Mouse (Mus musculus) midbrain, embryonic 11.5 days (tissue): ENCODE data around the gene Dnm3. TPM values are rescaled to one million over a fixed set of nuclear protein-coding genes. Genes with fewer than 3 reads are reported as not detected.

Experiments
- ATAC-seq: fragments of 200-750 bp; cut with Nextera tagmentation; 2 replicates; pipeline ENCODE4 v1.8.0; 2017; ENCODE audit warnings: moderate TSS enrichment, moderate library complexity; ENCODE audit not compliant: low FRiP score
- DNase-seq: peaks from one replicate; pipeline ENCODE4 v3.0.0; 2015; ENCODE audit warnings: low spot score; ENCODE audit errors: missing footprints
- H3K27ac ChIP-seq: fragments of 300-500 bp; sonication (generic); 2 replicates; pipeline ENCODE4 v1.5.1; 2014; ENCODE audit warnings: low read depth, low read length
- H3K27me3 ChIP-seq: fragments of 300-500 bp; sonication (generic); 2 replicates; pipeline ENCODE4 v1.6.1; 2014; ENCODE audit warnings: mild to moderate bottlenecking, low read length, moderate library complexity, mixed read lengths; ENCODE audit not compliant: control insufficient read depth, insufficient read depth
- H3K36me3 ChIP-seq: fragments of 300-500 bp; sonication (generic); 2 replicates; pipeline ENCODE4 v1.6.1; 2014; ENCODE audit warnings: mild to moderate bottlenecking, low read length, moderate library complexity, mixed read lengths; ENCODE audit not compliant: control insufficient read depth, insufficient read depth
- H3K4me1 ChIP-seq: fragments of 300-500 bp; sonication (generic); 2 replicates; pipeline ENCODE4 v1.6.1; 2014; ENCODE audit warnings: low read length; ENCODE audit not compliant: control insufficient read depth, insufficient read depth
- H3K4me2 ChIP-seq: fragments of 300-500 bp; sonication (generic); 2 replicates; pipeline ENCODE4 v1.6.1; 2014; ENCODE audit warnings: mild to moderate bottlenecking, moderate library complexity
- H3K4me3 ChIP-seq: fragments of 300-500 bp; sonication (generic); 2 replicates; pipeline ENCODE4 v1.5.1; 2014; ENCODE audit warnings: low read depth, low read length
- H3K9ac ChIP-seq: fragments of 300-500 bp; sonication (generic); 2 replicates; pipeline ENCODE4 v1.6.1; 2014; ENCODE audit warnings: low read length
- H3K9me3 ChIP-seq: fragments of 300-500 bp; sonication (generic); 2 replicates; pipeline ENCODE4 v1.6.1; 2016; ENCODE audit warnings: low read length; ENCODE audit not compliant: control insufficient read depth
- WGBS: fragments of 180-500 bp; shearing (Covaris S2); extraction: QIAGEN DNeasy Blood & Tissue Kit; methylation state at CpG from one replicate; pipeline ENCODE4 v1.1.7; 2014; 5-methylcytosine and 5-hydroxymethylcytosine counted together
- polyA plus RNA-seq: library from polyadenylated mRNA; unstranded; fragments of >200 nt; fragmentation: Nextera tagmentation; extraction: Ambion mirVana; gene quantifications from 2 replicates; pipeline ENCODE4 v1.2.1, GENCODE M21; 2014

Dnm3 gene
- polyA plus RNA-seq, 1 experiment from 2014 or later: 5.6 TPM

DNA sequence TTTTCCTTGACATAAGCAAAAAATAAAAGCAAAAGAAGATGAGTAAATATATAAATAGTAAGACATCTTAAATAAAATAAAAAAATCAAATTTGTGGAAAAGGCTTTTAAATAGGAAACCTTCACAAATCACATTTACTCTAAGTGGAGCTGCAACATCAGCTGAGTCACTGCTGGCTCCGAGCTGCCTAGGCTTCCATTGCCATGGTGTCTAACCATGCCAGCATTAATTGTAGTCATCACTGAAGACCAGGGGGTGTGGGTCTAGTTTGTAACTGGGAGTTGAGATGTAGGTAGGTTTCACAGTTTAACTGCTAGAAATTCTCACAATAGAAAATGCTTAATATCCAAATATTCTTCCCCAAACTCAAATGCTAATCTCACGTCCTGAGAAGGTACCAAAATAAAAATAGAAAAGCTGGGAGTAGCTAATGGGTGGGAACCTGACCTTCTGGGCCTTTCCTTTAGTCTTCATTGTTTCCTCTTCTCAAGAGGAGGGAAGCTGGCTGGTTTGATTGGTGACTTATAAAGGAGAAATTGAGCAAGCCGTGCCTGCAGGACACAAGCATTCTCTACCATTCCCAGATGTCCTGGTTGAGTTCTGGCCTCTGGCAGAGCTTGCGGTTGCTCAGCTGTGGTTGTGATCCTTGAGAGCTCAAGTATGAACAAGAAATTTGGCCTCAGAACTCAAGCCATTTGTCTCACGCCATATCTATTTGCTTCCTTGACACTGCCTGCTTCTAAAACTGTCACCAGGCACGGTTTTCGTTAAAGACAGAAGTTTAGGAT, 377.6 kb downstream of the Dnm3 start:
- Histone ChIP-seq H3K4me2 (no peak overlapping the region), H3K4me1 (no peaks in the 10 kb centered on the region), H3K27ac (no peak overlapping the region), H3K36me3 (no peaks in the 10 kb centered on the region), H3K4me3 (no peak overlapping the region), H3K27me3 (no peaks in the 10 kb centered on the region), H3K9ac (no peak overlapping the region), H3K9me3 (no peaks in the 10 kb centered on the region)
- DNase-seq (no peak), ATAC-seq (no peak)
- WGBS: 88% methylated on average over 7 of the region's 7 CpGs

DNA sequence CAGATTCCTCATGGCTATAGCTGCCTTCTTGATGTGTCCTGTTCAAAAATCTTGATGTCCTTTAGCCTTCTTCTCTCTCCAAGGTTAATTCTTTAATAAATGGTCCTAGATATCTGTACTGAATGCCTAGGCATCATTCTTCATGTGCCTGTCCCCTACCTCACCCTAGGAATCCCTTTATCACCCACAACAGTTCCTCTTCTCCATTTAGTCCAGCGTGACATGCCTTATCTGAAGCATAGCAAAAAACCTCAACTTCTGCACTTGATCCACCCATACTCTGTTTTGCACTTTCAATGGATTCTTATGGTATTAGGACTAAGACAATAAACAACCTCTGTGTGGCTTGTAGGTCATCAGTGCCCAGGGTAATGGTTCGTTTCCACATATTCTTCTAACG, 378.6 kb downstream of the Dnm3 start:
- 89% methylated on average over 3 of the region's 3 CpGs for WGBS

DNA sequence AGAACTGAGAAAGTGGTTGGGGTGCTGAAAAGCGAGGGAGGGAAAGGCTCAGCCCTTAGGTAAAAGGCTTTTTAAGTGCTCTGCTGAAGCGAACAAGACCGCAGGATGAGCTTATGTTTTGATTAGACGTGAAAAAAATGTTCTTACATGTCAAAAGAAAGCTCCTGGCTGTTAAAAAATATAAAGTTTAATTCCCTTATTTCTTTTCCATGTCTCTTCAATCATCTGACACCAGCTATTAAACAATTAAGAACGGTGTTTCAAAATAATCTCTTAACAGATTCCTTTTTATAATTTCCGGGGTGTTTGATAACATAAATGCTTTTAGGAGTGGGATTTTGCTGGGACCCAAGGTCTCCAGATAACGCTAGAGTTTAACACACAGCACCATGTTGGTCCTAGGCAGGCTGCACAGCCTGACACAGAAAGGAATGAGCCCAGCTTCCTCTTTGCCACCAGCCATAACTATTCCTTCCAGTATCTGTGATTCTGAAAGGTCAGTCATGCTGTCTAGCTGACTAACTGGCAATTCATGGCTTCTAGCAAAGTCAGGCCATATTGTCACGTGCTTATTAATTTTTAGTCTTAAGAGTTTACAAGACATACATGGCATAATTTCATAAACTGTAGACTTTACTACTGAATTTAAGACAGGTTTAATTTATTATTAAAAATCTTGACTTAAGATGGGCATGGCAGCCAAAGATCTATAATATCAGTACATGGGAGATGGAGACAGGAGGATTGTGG, 383.1 kb downstream of the Dnm3 start:
- Histone ChIP-seq H3K27me3 (no peaks in the 10 kb centered on the region), H3K27ac (no peak overlapping the region), H3K4me1 (no peaks in the 10 kb centered on the region), H3K4me2 (no peak overlapping the region), H3K36me3 (no peaks in the 10 kb centered on the region), H3K9me3 (no peaks in the 10 kb centered on the region), H3K9ac (no peak overlapping the region), H3K4me3 (no peak overlapping the region)
- no peak for ATAC-seq
- WGBS: 87% methylated on average over 8 of the region's 8 CpGs
- DNase-seq: no peak

More for the DNA sequence above, 378.6 kb downstream of the Dnm3 start:
- DNase-seq (no peak), ATAC-seq (no peak)
- Histone ChIP-seq H3K36me3 (no peaks in the 10 kb centered on the region), H3K4me1 (no peaks in the 10 kb centered on the region), H3K27me3 (no peaks in the 10 kb centered on the region), H3K27ac (no peak overlapping the region), H3K4me3 (no peak overlapping the region), H3K9me3 (no peaks in the 10 kb centered on the region), H3K4me2 (no peak overlapping the region), H3K9ac (no peak overlapping the region)

DNA sequence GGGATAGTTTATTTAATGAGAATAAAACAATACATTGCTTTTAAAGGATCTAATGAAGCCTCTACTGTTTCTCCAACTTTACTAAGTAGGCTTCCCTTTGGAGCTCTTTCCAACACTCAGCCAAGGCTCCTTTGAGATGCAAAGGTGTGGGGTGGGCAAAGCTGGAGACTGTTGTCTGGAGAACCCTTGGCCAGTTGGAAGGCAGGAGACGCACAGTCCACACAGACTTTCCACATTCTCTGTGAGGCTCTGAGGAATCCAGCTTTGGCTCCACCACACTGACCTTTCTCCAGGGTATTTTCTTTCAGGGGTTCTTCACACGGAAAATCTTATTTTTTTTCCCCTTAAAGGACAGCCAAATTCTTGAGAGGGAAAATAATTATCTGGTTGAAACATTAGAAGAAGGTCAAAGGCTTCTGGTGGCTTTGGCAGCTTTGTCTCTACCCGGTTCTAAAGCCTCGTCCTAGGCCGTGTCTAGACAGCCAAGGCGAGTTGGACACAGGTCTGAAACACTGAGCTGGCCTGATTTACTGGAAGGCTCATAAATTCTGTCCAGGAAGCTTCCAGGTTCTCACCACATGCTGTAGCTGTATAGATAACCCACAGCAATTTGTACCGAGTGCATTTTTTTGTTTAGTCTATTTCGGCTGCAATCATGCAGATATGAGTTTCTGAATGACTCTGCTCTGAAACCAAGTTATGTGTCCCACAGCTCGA, 383.9 kb downstream of the Dnm3 start:
- DNase-seq (no peak), ATAC-seq (no peak)
- 81% methylated on average over 9 of the region's 9 CpGs for WGBS
- Histone ChIP-seq H3K27me3 (no peaks in the 10 kb centered on the region), H3K4me3 (no peak overlapping the region), H3K36me3 (no peaks in the 10 kb centered on the region), H3K4me1 (no peaks in the 10 kb centered on the region), H3K27ac (no peak overlapping the region), H3K9me3 (no peaks in the 10 kb centered on the region), H3K4me2 (no peak overlapping the region), H3K9ac (no peak overlapping the region)

DNA sequence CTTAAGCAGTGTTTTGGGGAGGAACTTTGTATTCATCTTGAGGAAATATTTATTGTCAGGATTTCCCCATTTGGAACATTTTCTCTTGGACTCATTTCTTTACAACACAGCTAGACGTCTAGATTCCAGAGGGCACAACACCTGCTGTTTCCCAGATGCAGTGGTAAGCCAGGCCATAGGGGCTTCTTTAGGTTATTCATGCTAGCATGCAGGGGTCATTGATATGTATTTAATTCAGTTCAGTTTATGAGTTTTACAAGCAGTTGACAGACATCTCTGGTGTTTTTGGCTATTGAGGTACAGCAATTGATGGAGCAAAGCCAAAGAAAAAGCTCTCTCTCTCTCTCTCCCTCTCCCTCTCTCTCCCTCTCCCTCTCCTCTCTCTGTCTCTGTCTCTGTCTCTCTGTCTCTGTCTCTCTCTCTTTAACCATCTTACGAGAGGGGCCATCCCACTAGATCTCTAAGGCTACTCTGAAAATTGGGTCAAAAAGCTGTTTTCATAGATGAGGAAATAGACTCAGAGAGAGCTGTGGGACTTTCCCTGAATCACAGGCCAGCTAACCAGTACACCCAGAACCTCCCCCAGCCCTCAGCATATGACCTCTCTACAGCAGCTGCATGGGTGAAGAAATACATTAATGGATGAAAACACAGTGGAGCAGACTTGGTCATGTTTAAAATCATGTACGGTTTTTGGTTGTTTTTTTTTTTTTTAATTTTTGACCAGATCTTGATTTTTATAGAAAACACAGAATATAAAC, 384.8 kb downstream of the Dnm3 start:
- Histone ChIP-seq H3K27ac (no peak overlapping the region), H3K36me3 (no peaks in the 10 kb centered on the region), H3K4me1 (no peaks in the 10 kb centered on the region), H3K9ac (no peak overlapping the region), H3K27me3 (no peaks in the 10 kb centered on the region), H3K9me3 (no peaks in the 10 kb centered on the region), H3K4me2 (no peak overlapping the region), H3K4me3 (no peak overlapping the region)
- WGBS: 78% methylated on average over 3 of the region's 3 CpGs
- ATAC-seq (no peak), DNase-seq (no peak)

DNA sequence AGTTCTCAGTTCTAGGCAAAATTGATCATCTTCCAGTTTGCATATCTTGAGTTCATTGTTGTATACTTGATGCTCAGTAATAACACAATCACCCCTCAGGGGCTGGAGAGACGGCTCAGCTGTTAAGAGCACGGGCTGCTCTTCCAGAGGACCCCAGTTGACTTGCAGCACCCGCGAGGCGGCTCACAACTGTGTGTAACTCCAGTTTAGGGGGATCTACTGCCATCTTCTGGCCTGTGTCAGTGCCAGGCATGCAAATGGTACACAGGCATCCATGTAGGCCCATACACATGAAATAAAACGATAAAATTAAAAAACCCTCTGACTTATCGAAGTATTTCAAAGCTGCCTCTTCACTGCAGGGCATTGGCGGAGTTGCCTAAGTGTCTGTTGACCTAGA, 385.4 kb downstream of the Dnm3 start:
- DNase-seq (no peak), ATAC-seq (no peak)
- 86% methylated on average over 8 of the region's 8 CpGs for WGBS
- Histone ChIP-seq H3K9ac (no peak overlapping the region), H3K4me3 (no peak overlapping the region), H3K9me3 (no peaks in the 10 kb centered on the region), H3K4me2 (no peak overlapping the region), H3K4me1 (no peaks in the 10 kb centered on the region), H3K27ac (no peak overlapping the region), H3K36me3 (no peaks in the 10 kb centered on the region), H3K27me3 (no peaks in the 10 kb centered on the region)

DNA sequence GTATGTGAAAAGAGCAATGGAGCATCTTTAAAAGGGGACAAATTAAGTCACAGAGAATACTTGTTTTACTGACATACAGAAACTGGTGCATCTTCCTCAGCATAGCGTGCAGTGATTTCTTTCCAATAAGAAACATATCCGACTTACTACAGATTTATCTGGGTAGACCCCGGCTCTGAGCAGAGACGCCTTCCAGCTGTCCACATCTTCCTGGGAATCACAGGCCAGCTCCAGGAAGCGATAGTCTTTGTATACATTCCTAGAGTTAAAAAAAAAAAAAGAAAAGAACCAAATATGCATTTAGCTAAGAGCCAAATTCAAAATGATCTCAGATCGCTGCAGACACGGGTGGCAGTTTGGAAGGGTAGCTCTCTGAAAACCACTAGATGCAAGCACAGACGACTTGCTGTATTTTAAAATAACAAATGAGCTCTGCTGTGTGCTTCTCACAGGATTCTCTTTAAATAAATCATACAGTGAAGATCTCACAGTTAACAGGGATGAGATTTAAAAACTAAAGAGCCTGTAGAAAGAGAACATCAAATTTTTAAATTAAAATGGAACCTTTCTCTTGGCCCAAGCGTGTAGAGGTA, 393.9 kb downstream of the Dnm3 start:
- Histone ChIP-seq H3K9me3 (no peaks in the 10 kb centered on the region), H3K36me3 (no peaks in the 10 kb centered on the region), H3K4me3 (no peak overlapping the region), H3K4me2 (no peak overlapping the region), H3K27me3 (no peaks in the 10 kb centered on the region), H3K9ac (no peak overlapping the region), H3K4me1 (no peaks in the 10 kb centered on the region), H3K27ac (no peak overlapping the region)
- ATAC-seq (no peak), DNase-seq (peak; percentile 82)
- WGBS: 73% methylated on average over 9 of the region's 9 CpGs

DNA sequence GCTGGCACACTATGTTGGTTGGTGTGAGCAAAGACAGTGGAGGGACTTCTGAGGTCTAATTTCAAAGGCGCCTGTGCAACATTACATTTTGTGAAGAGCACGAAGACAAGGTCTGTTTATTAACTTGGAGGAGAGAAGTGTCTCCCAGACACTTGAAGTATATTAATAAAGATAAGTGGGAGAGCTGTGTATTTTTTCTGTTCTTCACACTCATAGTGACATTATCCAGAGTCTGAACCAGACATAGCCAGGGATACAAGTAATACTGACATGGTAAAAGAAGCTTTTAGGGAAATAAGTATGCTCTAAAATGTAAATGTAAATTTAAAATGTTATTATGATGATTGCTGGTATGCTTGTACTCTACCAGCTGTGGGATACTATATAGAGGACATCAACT, 394.5 kb downstream of the Dnm3 start:
- H3K4me3 ChIP-seq: no peak overlapping the region
- no peak overlapping the region for H3K4me2 ChIP-seq
- ATAC-seq (no peak), DNase-seq (no peak)
- H3K27ac ChIP-seq: no peak overlapping the region
- no peaks in the 10 kb centered on the region for H3K9me3 ChIP-seq
- H3K4me1 ChIP-seq: no peaks in the 10 kb centered on the region
- H3K36me3 ChIP-seq: no peaks in the 10 kb centered on the region
- H3K9ac ChIP-seq: no peak overlapping the region
- 79% methylated on average over 2 of the region's 2 CpGs for WGBS
- H3K27me3 ChIP-seq: no peaks in the 10 kb centered on the region
